10 mouse cellular contexts compared by ENCODE assay signal in the genomic region with DNA sequence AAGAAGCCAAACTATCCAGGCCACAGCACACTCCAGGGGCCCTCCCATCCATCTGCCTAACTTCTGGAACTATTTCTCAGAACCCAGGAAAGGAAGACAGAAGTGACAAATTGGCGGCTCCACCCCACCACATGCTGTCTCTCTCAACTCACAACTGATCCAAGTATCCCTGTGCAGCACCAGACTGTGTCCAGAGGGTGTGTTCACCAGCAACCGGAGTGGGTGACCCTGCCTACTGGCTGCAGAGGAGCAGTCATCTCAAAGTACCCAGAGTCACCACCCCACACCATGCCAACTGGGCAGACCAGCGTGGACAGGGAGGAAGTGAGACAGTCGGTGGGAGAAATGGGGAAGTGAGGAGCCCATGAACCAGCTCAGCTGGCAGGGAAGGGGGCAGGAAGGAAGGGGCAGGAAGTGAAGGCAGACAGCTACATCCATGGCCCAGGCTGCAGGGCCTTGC. TPM values are rescaled to one million over a fixed set of nuclear protein-coding genes. Genes with fewer than 3 reads are reported as not detected.
DNase-seq lines count a peak whose midpoint lies in the region; ATAC-seq lines count a peak whose summit lies in the region.
"Had no signal": no experiment of that assay in that cellular context is flagged by ENCODE, and none has a peak within 500 bp of the region (broad histone marks: within the 10 kb centered on the region; RNA-seq: fewer than 3 reads in every experiment).

No protein-coding gene starts in this region.

- no peak overlapping the region for H3K4me2 ChIP-seq in midbrain, embryonic 16.5 days (ENCODE audit: low read length)

- H3K9me3 ChIP-seq in midbrain, embryonic 16.5 days (replicated peaks; ENCODE audit: control insufficient read depth, low read length, poor library complexity, severe bottlenecking), result no peaks in the 10 kb centered on the region

- H3K9ac ChIP-seq in midbrain, embryonic 16.5 days (ENCODE audit: low read depth, low read length), result no peak overlapping the region

- H3K4me1 ChIP-seq in midbrain, embryonic 16.5 days (ENCODE audit: control insufficient read depth, insufficient read depth, low read length), result peaks cover 31% of the 10 kb centered on the region

- no peaks in the 10 kb centered on the region for H3K27me3 ChIP-seq in midbrain, embryonic 16.5 days (ENCODE audit: control insufficient read depth, insufficient read depth, low read depth, low read length)

- ATAC-seq in granulocyte monocyte progenitor cell, adult 5-6 weeks (replicated peaks; ENCODE audit: poor library complexity, severe bottlenecking), result peak; percentile 97
- ATAC-seq in midbrain, embryonic 16.5 days, result no peak

- H3K27ac ChIP-seq in midbrain, embryonic 16.5 days (ENCODE audit: low read length), result no peak overlapping the region

- no peak overlapping the region for H3K4me3 ChIP-seq in midbrain, embryonic 16.5 days (ENCODE audit: low read depth, low read length)

- 73% methylated on average over 4 of the region's 4 CpGs for WGBS in midbrain, embryonic 16.5 days

- intact Hi-C loops in gastrocnemius, postnatal 14 days (cut with DNase I; ENCODE audit: low total_unique reads), result no loop called here

- peak; percentile 52 for DNase-seq in gastrocnemius, postnatal 14 days
- no peak for DNase-seq in gastrocnemius, adult 8-10 months (ENCODE audit: low spot score in 2 of 2)
- DNase-seq in right cerebral cortex, adult 18-20 months, result peak; percentile 39
- DNase-seq in right cerebral cortex, postnatal 4 days, result no peak
- DNase-seq in monocyte, adult 2 months (ENCODE audit: low read depth in 1 of 2, low spot score in 2 of 2), result peak; percentile 73 to 79
- no peak for DNase-seq in testis, postnatal 14 days (ENCODE audit: low spot score)

- peaks cover 6% of the 10 kb centered on the region for H3K36me3 ChIP-seq in midbrain, embryonic 16.5 days (ENCODE audit: control insufficient read depth, insufficient read depth, low read length)

RNA-seq across cellular contexts. Expression of a gene that starts 15.8 kb away (rescaled TPM):
- 10 to 100 TPM; 11.1 to 12.2 TPM for total RNA-seq in gastrocnemius, postnatal 14 days (2021)
- 1 to 10 TPM; 1.7 to 3.5 (median 2.3) TPM for total RNA-seq in gastrocnemius, adult 8-10 months (2022)
- total RNA-seq in granulocyte monocyte progenitor cell, adult 5-6 weeks (2014; fragmentation: Nextera tagmentation), result 4.4 and 5.7 TPM in 2 replicates
- total RNA-seq in granulocyte monocyte progenitor cell, adult 5-6 weeks (2017), result 2.5 TPM in 2 replicates
- 5.2 and 5.5 TPM in 2 replicates for polyA plus RNA-seq in midbrain, embryonic 16.5 days (2015; fragmentation: Nextera tagmentation; extraction: Ambion mirVana)

RNA-seq across cellular contexts. Expression of a gene that starts 23.6 kb away (rescaled TPM):
- total RNA-seq in gastrocnemius, postnatal 14 days (2021), result not detected
- total RNA-seq in gastrocnemius, adult 8-10 months (2022), result not detected
- not detected in 2 replicates for total RNA-seq in granulocyte monocyte progenitor cell, adult 5-6 weeks (2014; fragmentation: Nextera tagmentation)
- total RNA-seq in granulocyte monocyte progenitor cell, adult 5-6 weeks (2017), result not detected in 2 replicates
- polyA plus RNA-seq in midbrain, embryonic 16.5 days (2015; fragmentation: Nextera tagmentation; extraction: Ambion mirVana), result not detected in 2 replicates
- polyA plus RNA-seq: limb, embryonic 14.5 days; testis, adult 2 months had no signal

RNA-seq across cellular contexts. Expression of a gene that starts 56.3 kb away (rescaled TPM):
- total RNA-seq in gastrocnemius, postnatal 14 days (2021), result 1 to 10 TPM; 2.7 to 3.5 TPM
- total RNA-seq in gastrocnemius, adult 8-10 months (2022), result 1 to 10 TPM; 2.2 to 2.5 (median 2.3) TPM
- 17.8 and 23.9 TPM in 2 replicates for total RNA-seq in granulocyte monocyte progenitor cell, adult 5-6 weeks (2014; fragmentation: Nextera tagmentation)
- total RNA-seq in granulocyte monocyte progenitor cell, adult 5-6 weeks (2017), result 36.9 and 50.6 TPM in 2 replicates
- polyA plus RNA-seq in midbrain, embryonic 16.5 days (2015; fragmentation: Nextera tagmentation; extraction: Ambion mirVana), result 7.0 and 9.5 TPM in 2 replicates

Comparison
In these comparisons a context has a peak if more than half of its experiments do, and no peak if none do; other contexts are left out.
1. DNase-seq: peak in gastrocnemius, postnatal 14 days (single experiment), right cerebral cortex, adult 18-20 months (single experiment) and monocyte, adult 2 months (2 of 2); none in gastrocnemius, adult 8-10 months (0 of 2), right cerebral cortex, postnatal 4 days (single experiment) and testis, postnatal 14 days (single experiment).
2. RNA of a gene that starts 56.3 kb away (total RNA-seq): 17.8 to 50.6 TPM in granulocyte monocyte progenitor cell, adult 5-6 weeks; 2.7 to 3.5 TPM in gastrocnemius, postnatal 14 days and 2.2 to 2.5 TPM in gastrocnemius, adult 8-10 months; every median in the first group is over 4 times any median in the second.